Mouse (Mus musculus) spleen, adult 18-20 months (tissue): Measurements from ENCODE around the gene Epb41l5.

Experiments used
- DNase-seq, 2 experiments: peaks; one replicate each; pipeline ENCODE4 v3.0.0; 2022; ENCODE audit warnings: mixed read lengths in 2 of 2

Gene Epb41l5

GRCm38 (mm10) chr1:119648205-119649111, at the start of gene Epb41l5:
Gene Epb41l5 (minus strand): TSS chr1:119649000.
- peak; percentile 56 to 77 for DNase-seq

DNA sequence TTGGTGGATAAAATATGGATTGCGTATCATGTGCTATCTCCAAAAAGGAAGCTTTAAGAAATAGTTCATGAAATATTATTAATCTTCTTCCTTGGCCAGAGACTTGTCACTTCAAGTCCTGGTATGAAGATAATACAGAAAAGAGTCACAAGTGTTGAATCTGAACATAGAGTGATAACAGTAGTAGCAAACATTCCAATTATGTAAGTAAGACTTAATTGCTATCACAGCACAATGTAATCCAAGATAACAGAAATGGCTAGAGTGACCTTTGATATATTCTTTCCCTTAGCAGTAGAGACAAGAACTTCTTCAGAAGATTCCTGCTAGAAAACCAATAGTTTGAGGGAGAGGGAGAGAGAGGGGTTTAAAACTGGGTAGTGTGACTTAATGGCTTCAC, 48.1 kb upstream of the Epb41l5 start:
- no peak for DNase-seq

DNA sequence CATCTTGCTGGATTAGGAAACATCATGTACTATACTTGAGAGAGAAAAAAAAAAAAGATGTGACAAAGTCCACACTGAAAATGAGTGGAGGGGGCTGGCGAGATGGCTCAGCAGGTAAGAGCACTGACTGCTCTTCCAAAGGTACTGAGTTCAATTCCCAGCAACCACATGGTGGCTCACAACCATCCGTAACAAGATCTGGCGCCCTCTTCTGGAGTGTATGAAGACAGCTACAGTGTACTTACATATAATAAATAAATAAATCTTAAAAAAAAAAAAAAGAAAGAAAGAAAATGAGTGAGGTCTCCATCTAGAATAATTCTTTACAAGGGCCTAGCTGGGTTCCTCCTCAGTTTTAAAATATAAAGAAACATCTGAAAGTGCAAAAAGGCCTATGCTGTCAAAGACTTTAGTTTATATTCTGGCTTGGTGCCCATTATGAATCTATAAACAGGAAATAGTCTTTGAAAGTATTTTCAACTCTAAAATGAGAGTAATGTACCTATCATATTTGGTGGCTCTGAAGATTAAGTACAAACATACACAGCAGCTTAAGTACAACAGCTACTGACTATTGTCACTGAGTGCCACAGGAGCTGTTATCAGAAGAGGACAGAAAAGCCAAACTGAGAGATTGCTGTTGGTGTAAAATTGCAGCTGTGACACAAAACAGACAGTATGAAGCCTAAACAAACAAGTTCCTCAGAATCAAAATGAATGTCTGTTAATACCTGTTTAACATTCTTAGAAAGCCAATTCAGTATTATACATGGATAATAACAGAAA, 37.2 kb upstream of the Epb41l5 start:
- DNase-seq, result no peak

GRCm38 (mm10) chr1:119681663-119682213, 32.9 kb upstream of the Epb41l5 start:
- DNase-seq, result no peak

DNA sequence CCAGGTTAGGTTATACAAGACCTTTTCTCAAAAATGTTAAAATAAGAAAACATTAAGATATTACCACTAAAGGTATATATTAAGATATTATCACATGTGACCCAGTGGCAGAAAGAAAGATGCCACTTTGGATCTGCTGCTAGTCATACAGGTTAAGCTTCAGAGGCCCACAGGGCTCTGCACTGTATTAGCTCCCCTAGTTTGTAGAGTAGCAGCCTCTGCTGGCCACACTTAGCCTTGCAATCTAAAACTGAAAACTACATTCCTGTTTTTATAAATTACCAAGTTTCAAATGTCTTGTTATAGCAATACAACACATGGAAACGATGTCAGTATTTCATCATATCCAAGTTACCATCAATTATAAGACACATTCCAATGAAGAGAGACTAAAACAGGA, 26.2 kb upstream of the Epb41l5 start:
- DNase-seq, result no peak

DNA sequence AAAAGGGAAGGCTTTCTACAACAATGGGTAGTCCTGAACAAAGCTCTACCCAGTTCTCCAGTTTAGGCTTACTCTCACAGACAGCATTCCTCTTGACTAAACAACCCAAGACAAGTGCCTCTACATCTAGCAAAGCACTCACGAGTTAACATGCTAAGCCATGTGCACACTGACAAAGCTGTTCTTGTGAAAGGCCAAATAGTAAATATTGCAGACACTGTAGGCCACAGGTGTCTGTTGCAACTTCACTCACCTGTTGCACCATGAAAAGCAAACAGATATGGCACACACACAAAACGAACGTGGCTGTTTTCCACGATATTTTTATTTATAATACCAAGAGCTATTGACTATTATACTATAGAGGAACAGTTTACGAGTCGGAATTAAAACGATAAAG, 18.1 kb upstream of the Epb41l5 start:
- no peak for DNase-seq

DNA sequence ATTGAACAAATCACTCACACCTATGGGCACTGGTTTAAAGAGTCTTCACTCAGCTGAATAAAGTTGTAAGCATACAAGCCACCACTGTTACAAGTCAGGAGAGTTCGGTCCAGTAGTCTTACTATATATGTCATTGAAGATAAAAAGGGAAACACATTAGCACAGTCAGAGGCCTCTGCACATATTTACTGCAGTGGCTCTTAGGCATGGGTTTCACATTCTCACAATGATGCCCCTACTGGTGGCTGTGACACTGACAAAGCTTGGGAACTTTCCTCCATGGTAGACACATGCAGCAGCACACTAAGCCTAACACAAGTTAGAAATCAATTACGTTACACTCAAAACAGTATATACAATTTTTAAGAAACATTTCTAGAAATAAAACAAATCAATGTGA, 5.5 kb upstream of the Epb41l5 start:
- no peak for DNase-seq

- DNase-seq, result no peak
Observed at GRCm38 (mm10) chr1:119650386-119650785, 1.6 kb upstream of the Epb41l5 start.

DNA sequence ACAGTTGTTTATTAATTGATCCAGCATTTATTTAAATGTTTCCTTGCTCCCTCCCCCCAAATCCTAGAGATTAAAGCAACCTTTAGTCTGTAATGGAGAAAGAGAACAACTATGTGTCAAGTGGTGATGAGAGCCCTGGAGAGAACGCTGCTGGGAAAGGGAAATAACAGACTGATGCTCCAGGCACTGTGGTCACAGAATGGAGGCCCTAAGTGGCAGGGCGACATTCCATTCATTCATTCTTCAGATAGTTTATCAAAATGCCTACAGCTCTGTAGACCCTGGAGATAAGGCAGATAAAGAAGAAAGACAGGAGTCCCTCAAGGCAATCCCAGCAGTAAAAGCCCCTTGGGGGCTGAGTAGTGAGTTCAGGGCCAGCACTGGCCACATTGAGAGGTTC, 827 bp upstream of the Epb41l5 start:
- no peak for DNase-seq

- no peak for DNase-seq
Observed at GRCm38 (mm10) chr1:119646356-119646755, 2.4 kb downstream of the Epb41l5 start.

- DNase-seq, result no peak
Observed at GRCm38 (mm10) chr1:119642367-119642766, 6.4 kb downstream of the Epb41l5 start.

DNA sequence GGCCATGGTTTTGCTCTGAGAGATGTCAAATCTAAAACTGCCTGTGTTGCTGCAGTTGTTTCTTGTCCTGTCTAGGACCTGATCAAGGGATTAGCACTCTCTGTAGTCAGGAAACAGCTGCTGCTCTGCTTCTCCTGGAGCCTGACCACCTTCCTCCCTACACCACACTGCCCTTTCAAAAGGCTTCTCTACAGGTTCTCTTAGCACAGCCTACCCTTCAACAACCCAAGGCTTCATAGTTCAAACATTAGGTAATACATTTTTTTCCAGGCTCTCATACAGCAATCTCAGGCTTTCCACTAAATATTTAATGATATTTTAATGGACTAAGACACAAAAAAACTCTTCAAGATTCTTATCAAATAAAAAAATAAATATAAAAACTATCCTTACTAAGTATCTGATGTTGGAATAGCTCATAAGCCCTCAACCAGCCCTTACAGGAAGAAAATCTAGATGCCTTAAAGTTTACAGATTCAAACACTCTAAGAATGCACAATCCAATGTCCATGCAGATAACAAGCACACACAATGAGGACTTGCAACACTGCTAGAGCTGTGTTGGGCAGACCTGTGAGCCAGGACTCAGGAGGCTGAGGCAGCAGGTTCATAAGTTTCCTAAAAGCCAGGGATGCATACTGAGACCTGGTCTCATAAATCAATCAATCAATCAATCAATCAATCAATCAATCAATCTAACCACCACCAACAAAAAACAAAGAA, 7.5 kb downstream of the Epb41l5 start:
- DNase-seq, result no peak

- DNase-seq, result no peak
Observed at GRCm38 (mm10) chr1:119640006-119640405, 8.8 kb downstream of the Epb41l5 start.

GRCm38 (mm10) chr1:119637188-119638023, 11.4 kb downstream of the Epb41l5 start:
- DNase-seq, result no peak

DNA sequence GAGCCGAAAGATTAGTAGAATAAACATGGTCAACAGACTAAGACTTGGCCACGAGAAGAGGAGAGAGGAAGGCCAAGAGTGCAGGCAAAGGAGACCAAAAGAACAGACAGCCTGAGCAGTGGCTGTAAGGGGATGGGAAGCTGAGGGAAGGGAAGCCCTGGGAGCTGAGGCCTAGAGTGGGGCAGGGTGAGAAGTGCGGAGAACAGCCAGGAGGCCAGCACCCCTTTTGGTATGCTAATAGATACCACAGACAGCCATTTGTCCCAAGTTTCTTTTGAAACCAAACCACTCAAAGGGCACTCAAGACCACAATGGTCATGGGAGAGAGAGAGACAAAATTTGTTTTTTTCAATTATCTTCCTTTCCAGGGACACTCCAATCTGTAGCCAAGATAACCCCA, 14.1 kb downstream of the Epb41l5 start:
- DNase-seq, result no peak

GRCm38 (mm10) chr1:119630428-119630827, 18.4 kb downstream of the Epb41l5 start:
- no peak for DNase-seq

DNA sequence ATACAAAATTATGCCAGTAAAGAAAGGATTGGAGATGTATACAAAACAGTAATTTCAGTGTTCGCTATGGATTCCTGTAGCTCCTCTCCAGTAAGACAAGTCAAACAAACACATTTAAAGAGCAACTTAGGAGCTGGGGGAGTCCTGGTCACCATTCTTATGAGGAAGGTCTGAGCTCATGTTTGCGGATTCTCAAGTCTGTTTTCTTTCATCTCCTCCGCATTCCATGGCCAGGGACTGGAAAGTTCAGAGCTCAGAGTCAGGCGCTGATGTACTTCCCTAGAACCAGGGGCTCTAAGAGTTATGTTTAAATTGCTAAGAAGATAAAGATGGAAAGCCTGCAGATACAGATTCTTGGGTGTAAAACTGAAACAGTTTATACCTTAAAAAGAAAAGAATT, 22.0 kb downstream of the Epb41l5 start:
- DNase-seq, result no peak

DNA sequence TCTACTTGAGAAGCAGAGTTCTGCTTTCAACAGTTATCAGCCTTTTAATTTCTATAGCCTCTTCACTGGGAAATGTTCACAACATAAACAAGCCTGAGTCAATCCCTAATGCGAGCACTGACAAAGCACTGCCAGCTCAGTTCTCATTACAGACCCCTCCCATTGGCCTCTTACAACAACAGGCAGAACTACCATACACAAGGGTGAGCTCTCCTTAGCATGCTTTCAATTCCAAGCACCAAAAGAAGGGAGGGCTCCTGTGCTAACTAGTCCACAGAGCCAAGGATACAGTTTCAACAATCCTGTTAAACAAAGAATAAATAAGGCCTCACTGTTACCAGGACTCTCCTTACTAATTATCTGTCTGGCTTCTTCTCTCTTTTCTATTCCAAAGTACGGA, 24.4 kb downstream of the Epb41l5 start:
- no peak for DNase-seq

- no peak for DNase-seq
Observed at GRCm38 (mm10) chr1:119605396-119605795, 43.4 kb downstream of the Epb41l5 start.

GRCm38 (mm10) chr1:119602448-119602847, 46.4 kb downstream of the Epb41l5 start:
- no peak for DNase-seq

DNA sequence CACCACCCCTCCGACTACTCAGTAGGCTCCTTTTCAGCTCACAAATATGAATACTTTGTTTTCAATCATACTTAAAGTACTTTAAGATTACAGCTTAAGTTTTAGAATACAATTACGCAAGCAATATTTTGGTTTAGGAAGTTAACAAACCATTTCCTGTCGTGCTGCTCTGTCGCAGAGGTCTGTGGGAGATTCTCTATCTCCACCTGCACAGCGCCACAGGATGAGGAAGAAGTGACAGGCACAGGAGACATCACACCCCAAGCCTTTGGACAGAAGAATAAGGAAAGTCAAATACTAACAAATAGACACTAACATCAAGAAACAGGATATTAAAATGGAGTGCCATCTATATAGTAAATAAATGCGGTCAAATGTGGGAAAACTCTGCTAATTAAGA, 49.9 kb downstream of the Epb41l5 start:
- no peak for DNase-seq

GRCm38 (mm10) chr1:119596954-119597480, 51.8 kb downstream of the Epb41l5 start:
- DNase-seq, result no peak
